Mouse (Mus musculus) neutrophil, adult 5-6 weeks (primary cell): Measurements from ENCODE around the gene Plcl2. TPM values are rescaled to one million over a fixed set of nuclear protein-coding genes. Genes with fewer than 3 reads are reported as not detected.
A peak's percentile ranks its signal among the peaks of the same experiment; 100 is the strongest.
"Not testable (repeated sequence)": the region's sequence is repeated elsewhere in the genome, so short reads cannot be mapped to it uniquely, and the experiment has no call there.

Experiments
- ATAC-seq: fragments of 151-379, 151-347 bp; 2 replicates; pipeline ENCODE4 v1.8.0; 2017; ENCODE audit warnings: mild to moderate bottlenecking, moderate TSS enrichment; ENCODE audit not compliant: insufficient number of reproducible peaks, poor library complexity, low FRiP score, severe bottlenecking; ENCODE audit errors: extremely low read depth
- total RNA-seq: library from RNA; stranded (forward); fragments of 200-1000 nt; gene quantifications from 2 replicates; pipeline ENCODE4 v1.2.3, GENCODE M21; 2017

Plcl2 gene
- total RNA-seq, 1 experiment from 2014 or later: 93.9 TPM

DNA sequence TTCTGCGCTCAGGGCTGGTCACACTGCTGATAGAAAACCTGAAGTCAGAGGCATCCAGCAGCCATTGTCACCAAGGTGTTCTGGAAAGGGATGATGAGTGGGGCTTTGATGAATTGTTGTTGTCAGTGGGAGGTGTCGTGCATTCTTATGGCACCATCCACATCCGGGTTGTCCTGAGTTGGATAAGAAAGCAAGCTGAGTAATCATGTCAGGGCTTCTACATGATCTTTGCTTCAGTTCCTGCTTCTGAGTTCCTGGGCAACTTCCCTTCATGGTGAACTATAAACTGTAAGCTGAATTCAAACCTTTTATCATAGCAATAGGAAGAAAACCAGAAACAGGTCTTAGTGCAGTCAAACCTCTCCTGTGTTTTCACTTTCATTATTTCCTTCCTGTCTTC, 78.7 kb downstream of the Plcl2 start:
- ATAC-seq: no peak

DNA sequence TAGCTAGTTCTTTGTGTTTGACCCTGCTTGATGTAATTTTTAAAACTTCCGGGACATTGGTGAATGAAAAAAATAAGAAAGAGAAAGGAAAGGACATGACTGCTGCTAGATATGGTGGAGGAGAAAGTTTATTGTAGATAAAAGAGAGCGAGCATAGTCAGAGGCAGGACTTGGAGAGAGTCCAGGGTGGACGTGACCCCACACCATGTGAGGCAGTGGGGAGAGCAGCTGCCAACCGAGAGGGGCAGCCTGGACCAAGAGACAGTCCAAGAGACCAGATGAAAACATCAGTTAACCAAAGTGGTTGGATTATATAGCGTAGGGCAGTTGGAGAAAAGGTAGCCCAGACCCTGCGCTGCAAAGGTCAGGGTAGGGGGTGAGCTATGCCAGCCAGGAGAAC, 91.0 kb downstream of the Plcl2 start:
- ATAC-seq: no peak

DNA sequence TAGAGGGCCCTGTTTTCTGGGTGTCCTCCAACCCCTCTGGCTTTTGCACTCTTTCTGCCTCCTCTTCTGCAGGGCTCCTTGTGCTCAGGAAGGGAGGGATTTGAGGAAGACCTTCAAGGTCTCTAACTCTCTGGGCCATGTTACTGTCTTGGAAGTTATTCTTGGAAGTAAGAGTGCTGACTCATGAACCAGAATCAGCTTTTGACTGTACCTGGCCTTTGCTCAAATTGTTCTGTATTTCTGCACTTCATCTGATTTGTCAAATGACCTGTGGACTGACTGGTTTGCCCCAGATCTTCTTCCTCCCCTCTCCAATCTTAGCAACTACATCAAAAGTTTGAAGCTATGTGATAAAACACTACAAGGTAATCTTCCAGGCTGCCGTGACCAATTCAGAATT, 91.5 kb downstream of the Plcl2 start:
- no peak for ATAC-seq

DNA sequence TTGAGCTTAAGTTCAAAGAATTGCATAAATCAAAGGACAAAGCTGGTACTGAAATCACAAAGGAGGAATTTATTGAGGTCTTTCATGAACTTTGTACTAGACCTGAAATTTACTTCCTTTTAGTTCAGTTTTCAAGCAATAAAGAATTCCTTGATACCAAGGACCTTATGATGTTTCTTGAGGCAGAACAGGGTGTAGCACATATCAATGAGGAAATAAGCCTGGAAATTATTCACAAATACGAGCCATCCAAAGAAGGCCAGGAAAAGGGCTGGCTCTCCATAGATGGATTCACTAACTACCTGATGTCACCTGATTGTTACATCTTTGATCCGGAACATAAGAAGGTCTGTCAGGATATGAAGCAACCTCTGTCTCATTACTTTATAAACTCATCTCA, 97.7 kb downstream of the Plcl2 start:
- ATAC-seq: no peak

DNA sequence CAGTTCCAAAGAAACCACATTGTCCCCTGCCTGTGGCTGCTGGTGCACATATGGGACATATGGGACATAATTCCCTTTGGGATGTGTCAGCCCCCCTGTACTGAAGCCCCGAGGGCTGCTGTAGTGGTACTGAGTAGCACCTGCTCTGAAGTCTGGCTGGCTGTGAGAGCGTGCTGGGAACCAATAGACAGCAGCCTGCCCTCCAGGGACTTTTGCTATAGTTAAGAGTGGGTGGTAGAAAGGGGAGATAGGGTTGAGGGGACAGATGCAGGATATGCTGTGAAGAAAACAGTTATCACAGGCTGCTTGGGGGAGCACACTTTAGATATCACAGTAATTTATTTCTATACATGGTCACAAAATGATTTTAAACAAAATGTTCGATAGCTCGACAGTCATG, 100.7 kb downstream of the Plcl2 start:
- ATAC-seq: peak; percentile 92

DNA sequence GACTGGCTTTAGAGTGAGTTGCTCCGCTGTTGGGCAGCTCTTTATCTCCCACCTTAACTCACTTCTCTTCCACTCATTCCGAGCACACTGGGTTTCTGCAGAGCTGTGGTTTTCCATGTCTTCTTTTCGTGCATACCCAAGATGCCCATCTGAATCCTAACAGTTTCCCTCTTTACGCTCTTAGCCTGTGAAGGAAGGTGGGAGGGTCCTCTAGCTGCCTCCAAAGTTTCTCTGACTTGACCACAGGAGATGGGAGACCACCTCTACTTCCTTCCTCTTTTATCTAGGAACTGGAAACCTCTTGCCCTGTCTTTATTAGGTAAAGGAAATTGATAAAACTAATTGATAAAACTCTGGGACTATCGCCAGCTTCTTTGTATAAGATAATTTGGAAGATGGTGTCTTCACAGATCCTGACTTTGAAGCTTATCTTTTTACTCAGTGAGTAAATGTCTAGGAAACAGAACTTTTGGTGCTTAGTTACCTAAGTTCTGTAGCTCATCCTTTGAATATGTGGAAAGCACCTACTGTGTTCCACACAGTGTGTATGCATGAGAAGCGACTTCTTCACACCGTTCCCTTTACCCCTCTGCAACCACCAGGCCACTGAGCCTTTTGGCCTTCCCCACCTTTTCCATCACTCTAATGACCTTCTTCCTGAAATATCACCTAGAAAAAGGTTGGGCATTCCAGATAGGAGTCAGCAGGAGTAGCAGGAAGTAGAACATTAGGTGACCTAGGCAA, 111.8 kb downstream of the Plcl2 start:
- no peak for ATAC-seq

DNA sequence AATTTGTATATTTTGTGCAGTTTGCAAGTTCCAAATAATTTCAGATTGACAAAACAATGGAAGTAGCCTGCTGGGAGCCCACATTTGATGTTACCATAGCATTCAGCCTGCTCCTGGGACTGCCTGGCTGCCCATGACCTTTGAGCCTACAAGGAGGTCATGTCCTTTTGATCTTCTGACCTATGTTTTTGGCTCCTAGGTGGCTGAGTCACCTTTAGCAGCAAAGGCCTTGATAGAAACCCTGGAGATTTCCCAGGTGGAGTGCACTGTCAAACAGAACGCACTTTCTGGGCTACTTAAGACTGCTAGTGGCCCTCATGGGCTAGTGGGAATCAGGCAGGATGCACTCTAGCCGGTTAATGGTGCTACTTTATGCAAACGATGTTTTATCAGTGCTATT, 112.8 kb downstream of the Plcl2 start:
- no peak for ATAC-seq

DNA sequence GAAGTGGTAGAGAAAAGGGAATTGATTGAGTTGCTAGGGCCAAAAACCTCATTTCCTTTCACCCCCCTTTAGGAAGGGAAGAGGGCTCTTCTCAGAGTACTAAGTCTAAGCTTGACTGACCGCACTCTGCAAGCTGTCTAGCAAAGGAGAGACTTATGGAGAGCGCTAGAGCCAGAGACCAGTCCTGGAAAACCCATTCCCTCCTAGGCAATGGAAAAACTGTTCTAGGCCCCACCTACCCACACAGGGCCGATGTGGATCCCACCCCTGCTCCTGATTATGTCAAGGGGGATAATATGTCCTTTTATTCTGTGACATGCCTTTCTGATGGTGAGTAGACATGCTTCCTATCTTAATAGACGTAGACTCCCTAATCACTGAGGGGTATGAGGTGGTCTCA, 116.4 kb downstream of the Plcl2 start:
- ATAC-seq: no peak

DNA sequence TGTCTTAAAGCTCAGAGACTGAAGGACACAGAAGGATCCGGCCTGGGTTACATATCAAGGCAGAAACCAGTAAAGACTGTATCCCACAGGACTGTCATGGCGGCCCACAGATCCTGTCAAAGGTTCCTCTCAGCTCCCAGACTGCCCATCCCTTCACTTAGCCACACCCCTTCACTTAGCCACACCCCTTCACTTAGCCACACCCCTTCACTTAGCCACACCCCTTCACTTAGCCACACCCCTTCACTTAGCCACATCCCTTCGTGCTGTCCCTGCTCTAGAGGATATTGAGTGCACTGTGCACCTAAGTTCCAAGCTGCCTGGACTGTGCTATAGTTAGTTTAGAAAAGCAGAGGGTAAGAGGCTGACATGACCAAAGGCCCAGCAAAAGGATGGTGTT, 118.5 kb downstream of the Plcl2 start:
- ATAC-seq: peak; percentile 45

DNA sequence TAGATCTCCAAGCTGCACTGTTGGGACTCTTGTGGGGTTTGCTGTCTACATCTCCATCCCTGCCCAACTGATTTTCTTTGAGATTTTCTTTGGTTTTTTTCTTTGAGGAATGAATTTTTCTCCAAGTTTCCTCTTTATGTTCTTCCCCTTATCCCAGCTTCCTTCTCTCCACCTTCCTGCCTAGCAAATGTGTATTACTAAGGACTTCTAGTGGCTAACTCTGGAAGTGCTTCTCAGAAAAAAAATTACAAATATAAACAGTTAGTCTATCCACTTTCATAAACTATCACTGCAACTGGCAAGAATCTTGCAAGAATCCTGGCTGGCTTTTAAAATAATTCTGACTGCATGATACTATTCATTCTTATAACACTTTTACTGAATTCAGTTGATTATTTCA, 119.5 kb downstream of the Plcl2 start:
- ATAC-seq: no peak

DNA sequence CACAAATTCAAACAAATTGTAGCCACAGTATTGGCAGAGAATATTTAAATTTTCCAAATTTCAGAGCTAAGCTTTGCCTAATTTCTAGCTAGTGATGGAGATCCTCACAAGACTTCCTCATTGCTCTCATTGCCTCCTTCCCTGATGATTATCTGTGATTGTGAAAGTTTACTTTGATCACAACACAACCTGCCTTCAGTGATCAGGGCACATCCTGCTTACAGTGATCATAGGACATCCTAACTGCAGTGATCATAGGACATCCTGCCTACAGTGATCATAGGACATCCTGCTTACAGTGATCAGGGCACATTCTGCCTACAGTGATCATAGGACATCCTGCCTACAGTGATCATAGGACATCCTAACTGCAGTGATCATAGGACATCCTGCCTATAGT, 121.8 kb downstream of the Plcl2 start:
- not testable (repeated sequence) for ATAC-seq

DNA sequence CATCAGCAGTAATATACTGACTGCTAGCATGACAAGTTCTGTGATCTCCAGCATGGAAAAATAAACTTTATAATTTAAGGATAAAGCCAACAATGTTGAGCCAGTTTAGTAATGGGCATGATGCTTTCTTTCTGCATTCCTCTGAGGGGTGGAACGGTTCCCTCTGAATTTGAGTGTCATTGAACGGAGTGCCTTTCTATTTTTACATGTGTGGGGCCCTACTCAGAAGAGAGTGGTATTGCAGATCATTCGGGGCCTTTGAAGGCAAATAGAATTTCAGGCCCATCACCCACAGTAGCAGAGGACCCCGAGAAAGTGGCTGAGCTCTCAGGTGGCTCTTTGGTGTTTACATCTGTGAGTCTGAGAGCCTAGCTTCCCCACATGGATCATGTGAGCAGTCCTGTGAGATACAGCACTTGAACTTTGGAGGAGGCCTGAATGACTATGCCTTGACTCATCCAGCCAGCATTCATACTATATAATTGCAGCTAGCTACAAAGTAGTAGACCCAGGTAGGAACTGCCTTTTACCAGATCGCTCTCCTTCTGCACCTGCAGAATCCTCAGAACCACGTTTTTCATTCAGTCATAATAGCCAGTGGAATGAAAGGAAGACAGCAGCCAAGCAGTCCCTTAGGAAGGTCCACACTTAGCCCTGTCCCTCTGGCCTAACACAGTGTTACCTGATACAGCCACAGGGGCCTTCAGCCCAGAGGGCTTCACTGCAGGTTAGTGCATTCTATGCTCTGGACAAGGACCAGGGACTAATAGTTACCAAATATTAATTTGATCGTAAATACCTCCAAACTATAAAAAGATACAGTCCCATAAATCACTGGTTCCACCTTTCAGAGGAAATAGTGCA, 125.0 kb downstream of the Plcl2 start:
- ATAC-seq: no peak

DNA sequence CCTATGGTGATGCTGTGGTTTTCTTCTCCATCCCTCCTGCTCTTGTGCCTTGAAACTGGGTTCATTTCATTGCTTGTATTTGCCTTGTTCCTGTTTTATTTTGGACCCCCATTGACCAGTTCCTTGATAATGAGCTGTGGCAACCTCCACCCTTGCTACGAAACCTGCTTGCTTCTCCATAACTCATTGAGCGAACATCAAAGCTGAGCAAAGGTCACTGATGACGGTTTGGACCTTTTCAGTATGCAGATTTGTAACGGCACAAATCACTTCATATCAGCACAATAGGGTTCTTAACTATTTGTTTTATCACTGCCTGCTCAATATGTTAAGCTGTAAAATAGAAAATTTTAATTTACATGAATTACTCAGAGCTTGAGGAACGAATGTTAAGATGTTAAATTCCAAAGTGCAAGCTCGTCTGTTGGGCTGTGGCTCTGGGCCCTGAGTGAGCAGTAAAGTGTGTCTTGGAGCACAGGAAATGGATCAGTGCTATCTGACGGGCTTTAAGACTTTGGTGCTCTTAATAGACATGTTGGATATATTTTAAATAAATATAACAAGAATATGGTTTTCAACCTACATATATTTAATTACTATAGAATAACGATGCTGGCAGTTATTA, 126.9 kb downstream of the Plcl2 start:
- no peak for ATAC-seq

DNA sequence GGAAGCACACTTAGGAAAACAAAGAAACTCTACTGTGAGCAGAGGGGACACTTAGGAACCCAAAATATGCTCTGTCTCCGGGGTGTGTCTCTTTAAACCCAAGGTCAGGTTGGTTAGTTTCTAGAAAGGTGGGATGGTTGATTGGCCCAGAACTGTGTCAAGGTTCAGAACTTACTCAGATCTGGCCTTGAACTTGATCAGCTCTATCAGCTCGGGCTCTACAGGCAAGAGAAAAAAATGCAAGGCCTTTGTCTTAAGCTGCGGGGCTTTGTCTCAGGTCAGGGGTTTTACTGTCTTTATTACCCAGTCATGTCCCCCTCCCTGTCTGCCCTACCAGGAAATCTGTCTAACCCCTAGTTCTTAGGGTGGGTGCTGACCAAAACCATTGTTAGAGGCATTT, 129.6 kb downstream of the Plcl2 start:
- no peak for ATAC-seq

DNA sequence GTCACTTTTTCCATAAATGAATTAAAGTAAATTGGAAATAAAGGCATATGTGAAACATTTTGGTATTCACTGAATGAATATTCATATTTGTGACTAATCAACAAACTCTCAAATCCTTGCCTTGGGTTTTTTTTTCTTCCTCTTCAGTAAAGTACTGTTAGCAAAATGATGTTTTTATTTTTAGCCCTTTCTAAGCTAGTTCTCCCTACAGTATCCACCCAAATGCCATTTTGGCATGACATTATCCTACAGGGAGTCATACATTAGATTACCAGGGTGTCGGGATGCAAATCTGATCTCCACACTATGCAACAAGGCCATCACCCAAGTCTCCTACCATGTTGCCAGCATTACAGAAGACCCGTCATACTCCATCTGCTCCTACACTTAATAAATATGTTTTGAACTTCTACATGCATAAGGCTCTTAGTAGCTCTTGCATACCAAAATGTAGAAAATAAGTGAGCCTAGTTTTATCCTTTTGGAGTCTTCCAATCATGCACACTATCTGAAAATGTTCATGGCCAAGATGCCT, 131.9 kb downstream of the Plcl2 start:
- ATAC-seq: no peak

DNA sequence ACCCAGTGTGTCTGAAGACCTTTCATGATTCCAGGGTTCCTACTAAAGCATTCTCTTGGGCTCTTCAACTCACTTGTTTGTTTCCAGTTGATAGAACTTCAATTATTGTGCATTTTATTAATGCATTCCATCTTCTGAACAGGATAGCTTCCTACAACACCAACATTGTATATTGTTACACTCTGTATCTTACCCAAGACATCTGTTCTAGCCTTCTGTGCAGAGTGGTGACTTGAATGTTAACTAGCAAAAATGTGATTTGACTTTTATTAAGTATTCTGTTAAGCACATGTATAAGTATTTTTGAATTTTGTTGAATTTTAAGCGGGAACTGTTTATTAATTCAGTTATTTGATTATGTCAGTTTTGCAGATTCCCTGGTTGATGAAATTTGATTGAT, 132.7 kb downstream of the Plcl2 start:
- ATAC-seq: no peak

DNA sequence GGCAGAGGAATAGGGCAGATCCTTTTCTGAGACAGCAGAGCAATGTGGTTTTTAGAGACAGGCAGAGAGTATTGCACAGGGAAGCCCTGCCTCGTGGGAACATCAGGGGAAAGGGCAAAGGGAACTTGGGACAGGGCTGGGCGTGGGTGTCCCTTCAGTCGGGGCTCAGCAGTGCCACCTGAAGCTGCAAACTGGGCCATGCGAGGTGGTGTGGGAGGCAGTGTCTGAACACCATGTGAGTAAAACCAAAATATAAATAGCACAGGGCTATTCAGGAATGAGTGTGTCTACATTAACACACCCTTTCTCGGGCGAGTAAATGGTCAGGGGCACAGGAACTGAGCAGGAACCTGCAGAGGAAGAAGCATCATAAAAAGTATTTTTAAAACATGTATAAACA, 134.2 kb downstream of the Plcl2 start:
- no peak for ATAC-seq

DNA sequence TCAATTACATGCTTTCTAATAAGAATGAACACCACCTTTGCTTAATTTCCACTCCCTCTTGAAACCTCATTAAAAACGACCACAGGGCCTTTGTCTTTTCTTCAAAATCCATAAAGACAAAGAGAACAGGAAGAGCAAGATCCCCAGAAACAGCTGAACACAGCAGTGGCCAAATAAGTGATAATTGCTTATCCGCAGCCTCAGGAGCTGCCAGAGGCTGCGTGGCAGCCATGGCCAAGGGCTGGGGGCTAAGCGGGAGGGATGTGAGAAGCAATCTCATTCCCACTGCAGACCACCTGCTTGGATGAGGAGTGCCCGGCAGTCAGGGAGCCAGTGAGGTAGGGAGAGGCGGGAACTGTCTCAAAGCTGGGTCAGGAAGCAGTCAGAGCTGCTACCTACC, 134.8 kb downstream of the Plcl2 start:
- no peak for ATAC-seq

DNA sequence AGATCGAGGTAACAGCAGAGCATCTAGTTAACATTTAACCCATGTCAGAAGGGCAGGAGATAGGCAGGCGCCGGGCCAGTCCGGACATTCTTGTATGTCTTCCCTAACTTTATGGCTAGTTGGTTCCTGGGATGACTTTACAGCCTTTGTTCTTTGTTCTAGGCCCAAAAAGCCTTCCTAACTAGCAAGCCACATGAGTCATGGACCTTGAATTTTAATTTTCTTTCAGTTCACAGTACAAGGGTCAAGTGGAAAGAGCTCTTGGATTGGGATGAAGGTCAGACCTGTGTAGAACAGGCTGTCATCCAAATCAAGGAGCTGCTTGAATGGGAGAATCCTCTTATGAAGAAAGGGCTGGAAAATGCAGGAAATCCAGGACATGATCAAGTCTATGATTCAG, 138.9 kb downstream of the Plcl2 start:
- ATAC-seq: not testable (repeated sequence)
